Mouse (Mus musculus) brain, embryonic 14.5 days (tissue): ENCODE data around the gene Bfsp1.

ENCODE experiments used
- CTCF ChIP-seq: fragments of 200-500 bp; IDR thresholded peaks from 2 replicates; pipeline ENCODE4 v1.5.1; 2012; ENCODE audit warnings: inconsistent platforms, mild to moderate bottlenecking, moderate library complexity, borderline replicate concordance; ENCODE audit not compliant: insufficient read depth, insufficient read length; ENCODE audit errors: extremely low read depth
- POLR2A ChIP-seq: fragments of 200-500 bp; IDR thresholded peaks from 2 replicates; pipeline ENCODE4 v1.6.1; 2012; ENCODE audit warnings: mild to moderate bottlenecking, inconsistent platforms, borderline replicate concordance; ENCODE audit not compliant: poor library complexity, insufficient read depth, insufficient read length, severe bottlenecking; ENCODE audit errors: extremely low read depth

DNA sequence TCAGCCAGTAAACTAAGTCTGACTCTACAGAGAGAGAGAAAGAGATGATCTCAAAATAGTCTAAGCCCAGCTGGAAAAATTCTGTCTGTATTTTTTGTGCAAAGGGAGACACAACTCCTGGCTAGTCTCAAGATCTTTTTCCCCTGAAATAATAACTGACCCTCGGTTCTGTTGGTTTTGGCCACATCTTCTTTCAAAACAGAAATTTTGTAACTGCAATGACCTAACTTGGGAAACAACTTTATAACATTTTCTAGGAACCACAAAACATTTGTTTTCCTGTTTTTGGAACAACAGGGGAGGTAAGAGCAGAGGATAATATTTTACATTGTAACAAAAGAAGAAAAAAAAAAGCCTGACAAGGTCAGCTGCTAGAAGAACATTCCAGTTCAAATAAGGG lies 13.1 kb upstream of the Bfsp1 start:
- TF ChIP-seq CTCF = no peak
- no peak for TF ChIP-seq POLR2A
